Mouse (Mus musculus) neural tube, embryonic 13.5 days (tissue): Measurements from ENCODE around the gene Uqcrq. TPM values are rescaled to one million over a fixed set of nuclear protein-coding genes. Genes with fewer than 3 reads are reported as not detected.

Experiments
- ATAC-seq: fragments of 200-750 bp; cut with Nextera tagmentation; 2 replicates; pipeline ENCODE4 v1.8.0; 2017; ENCODE audit warnings: low read depth, mild to moderate bottlenecking, moderate TSS enrichment, moderate library complexity
- H3K27ac ChIP-seq: fragments of 300-500 bp; sonication (generic); replicated peaks from 2 replicates; pipeline ENCODE4 v1.5.1; 2015; ENCODE audit warnings: moderate library complexity, mild to moderate bottlenecking, inconsistent platforms
- H3K27me3 ChIP-seq: fragments of 300-500 bp; sonication (generic); 2 replicates; pipeline ENCODE4 v1.6.1; 2015; ENCODE audit warnings: mild to moderate bottlenecking, inconsistent platforms
- H3K36me3 ChIP-seq: fragments of 300-500 bp; sonication (generic); 2 replicates; pipeline ENCODE4 v1.6.1; 2015; ENCODE audit warnings: mild to moderate bottlenecking, inconsistent platforms
- H3K4me1 ChIP-seq: fragments of 300-500 bp; sonication (generic); replicated peaks from 2 replicates; pipeline ENCODE4 v1.6.1; 2015; ENCODE audit warnings: inconsistent platforms
- H3K4me2 ChIP-seq: fragments of 300-500 bp; sonication (generic); 2 replicates; pipeline ENCODE4 v1.6.1; 2015; ENCODE audit warnings: inconsistent platforms, mild to moderate bottlenecking, moderate library complexity
- H3K4me3 ChIP-seq: fragments of 300-500 bp; sonication (generic); 2 replicates; pipeline ENCODE4 v1.5.1; 2015; ENCODE audit warnings: mild to moderate bottlenecking, inconsistent platforms
- H3K9ac ChIP-seq: fragments of 300-500 bp; sonication (generic); 2 replicates; pipeline ENCODE4 v1.6.1; 2015; ENCODE audit warnings: moderate library complexity, mild to moderate bottlenecking, inconsistent platforms
- H3K9me3 ChIP-seq: fragments of 300-500 bp; sonication (generic); 2 replicates; pipeline ENCODE4 v1.6.1; 2016; ENCODE audit warnings: inconsistent platforms
- WGBS: fragments of 180-500 bp; shearing (Covaris S2); methylation state at CpG from one replicate; pipeline ENCODE4 v1.1.7; 2015; 5-methylcytosine and 5-hydroxymethylcytosine counted together
- polyA plus RNA-seq: library from polyadenylated mRNA; unstranded; fragments of >200 nt; fragmentation: Nextera tagmentation; extraction: Ambion mirVana; gene quantifications from 2 replicates; pipeline ENCODE4 v1.2.1, GENCODE M21; 2015

The Uqcrq gene
- polyA plus RNA-seq, 1 experiment from 2014 or later: 723 TPM

DNA sequence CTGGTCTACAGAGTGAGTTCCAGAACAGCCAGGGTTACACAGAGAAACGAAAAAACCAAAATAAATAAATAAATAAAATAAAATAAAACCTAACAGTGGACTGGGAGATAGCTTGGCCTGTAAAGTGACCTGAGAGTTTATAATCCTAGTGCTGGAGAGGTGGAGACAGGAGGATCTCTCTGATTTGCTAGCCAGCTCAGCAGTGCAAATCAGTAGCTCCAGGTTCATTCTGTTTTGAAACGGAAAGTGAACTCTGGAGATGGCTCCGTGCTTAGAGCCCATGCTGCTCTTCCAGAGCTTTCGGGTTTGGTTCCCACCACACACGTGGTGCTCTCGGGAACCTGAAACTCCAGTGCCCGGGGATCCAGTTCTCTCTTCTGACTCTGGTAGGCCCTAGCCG lies 17.4 kb upstream of the Uqcrq start:
- H3K27me3 ChIP-seq: 0 out of 2 replicates have a peak, but pooled peaks cover 5% of the 10 kb centered on the region
- ATAC-seq: no peak
- no peak overlapping the region for H3K4me2 ChIP-seq
- no peak overlapping the region for H3K27ac ChIP-seq
- H3K9me3 ChIP-seq: no peaks in the 10 kb centered on the region
- H3K4me3 ChIP-seq: no peak overlapping the region
- no peak overlapping the region for H3K9ac ChIP-seq
- 87% methylated on average over 8 of the region's 8 CpGs for whole genome bisulfite sequencing
- no peaks in the 10 kb centered on the region for H3K4me1 ChIP-seq
- no peaks in the 10 kb centered on the region for H3K36me3 ChIP-seq

DNA sequence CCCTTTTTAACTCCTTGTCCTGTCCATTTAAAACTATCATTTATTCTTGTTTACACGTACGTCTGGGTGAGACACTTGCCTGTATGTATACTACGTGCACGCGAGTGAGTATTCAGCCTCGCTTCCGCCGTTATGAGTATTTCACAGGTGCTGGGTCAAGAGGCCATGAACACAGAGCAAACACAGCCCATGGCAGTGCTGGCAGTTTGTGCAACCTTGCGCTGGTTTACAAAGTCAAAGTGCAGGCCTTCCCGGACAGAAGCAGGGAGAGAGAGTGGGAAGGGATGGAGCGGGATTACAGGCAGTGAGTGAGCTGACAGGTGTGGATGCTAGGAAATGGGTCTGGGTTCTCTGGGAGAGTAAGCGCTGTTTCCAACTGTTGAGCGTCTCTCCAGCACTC lies 15.6 kb upstream of the Uqcrq start:
- H3K36me3 ChIP-seq: no peaks in the 10 kb centered on the region
- H3K27me3 ChIP-seq: no peaks in the 10 kb centered on the region
- no peak overlapping the region for H3K27ac ChIP-seq
- no peak for ATAC-seq
- no peak overlapping the region for H3K4me3 ChIP-seq
- H3K9me3 ChIP-seq: no peaks in the 10 kb centered on the region
- no peak overlapping the region for H3K9ac ChIP-seq
- H3K4me1 ChIP-seq: no peaks in the 10 kb centered on the region
- WGBS: 90% methylated on average over 13 of the region's 13 CpGs
- H3K4me2 ChIP-seq: no peak overlapping the region

DNA sequence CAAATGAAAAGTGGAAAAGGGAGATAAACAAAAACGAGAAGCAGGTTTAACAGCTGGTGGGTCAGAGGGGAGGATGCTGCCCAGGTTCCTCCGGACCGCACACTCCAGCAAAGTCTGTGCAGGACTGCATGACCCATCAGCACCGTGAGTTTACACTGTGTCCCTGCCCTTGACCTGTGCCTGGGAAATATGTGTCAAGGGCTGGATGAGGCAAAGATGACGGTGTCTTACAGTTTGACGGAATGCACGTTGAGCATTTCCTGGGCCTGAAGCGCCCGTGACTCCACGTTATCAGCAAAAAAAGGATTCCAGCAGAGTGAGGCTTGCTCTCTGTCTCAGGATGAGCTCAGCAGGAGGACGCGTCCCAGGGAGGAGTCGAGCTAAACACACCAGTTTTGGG lies 14.9 kb upstream of the Uqcrq start:
- Histone ChIP-seq H3K9me3 (no peaks in the 10 kb centered on the region), H3K4me1 (no peaks in the 10 kb centered on the region), H3K4me3 (no peak overlapping the region), H3K36me3 (no peaks in the 10 kb centered on the region), H3K27me3 (no peaks in the 10 kb centered on the region), H3K4me2 (no peak overlapping the region), H3K27ac (no peak overlapping the region), H3K9ac (no peak overlapping the region)
- WGBS: 66% methylated on average over 13 of the region's 13 CpGs
- no peak for ATAC-seq

DNA sequence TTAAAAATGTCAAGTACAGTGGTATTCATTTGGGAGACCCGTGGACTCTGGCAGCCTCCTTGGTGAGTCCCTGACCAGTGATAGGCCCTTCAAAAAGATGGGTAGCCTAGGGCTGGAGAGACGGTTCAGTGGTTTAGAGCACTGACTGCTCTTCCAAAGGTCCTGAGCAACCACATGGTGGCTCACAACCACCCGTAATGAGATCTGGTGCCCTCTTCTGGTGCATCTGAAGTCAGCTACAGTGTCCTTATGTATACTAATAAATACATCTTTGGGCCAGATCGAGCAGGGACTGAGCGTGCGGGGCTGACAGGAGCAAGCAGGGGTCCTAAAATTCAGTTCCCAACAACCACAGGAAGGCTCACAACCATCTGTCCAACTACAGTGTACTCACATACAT lies 13.2 kb upstream of the Uqcrq start:
- 40% methylated on average over 6 of the region's 6 CpGs for WGBS

DNA sequence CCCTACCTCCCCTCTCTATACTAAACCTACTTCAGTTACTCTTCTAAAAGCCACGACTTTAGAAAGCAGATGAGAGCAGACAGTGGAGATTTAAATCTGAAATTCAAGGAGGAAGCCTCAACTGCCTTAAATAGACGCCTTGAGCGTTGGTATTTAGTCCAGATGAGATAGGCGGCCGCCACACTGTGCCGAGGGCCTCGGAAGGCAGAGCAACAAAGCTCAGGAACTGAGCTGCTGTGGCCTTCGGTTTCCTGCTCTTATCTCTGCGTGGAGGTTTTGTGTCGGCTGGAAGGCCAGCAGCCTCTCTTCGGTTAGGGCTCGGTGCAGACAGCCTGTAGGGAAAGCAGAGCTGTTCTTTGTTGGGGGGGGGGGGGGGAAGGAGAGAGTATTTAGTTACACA lies 11.3 kb upstream of the Uqcrq start:
- H3K9ac ChIP-seq: no peak overlapping the region
- WGBS: 60% methylated on average over 12 of the region's 12 CpGs

More for the DNA sequence above, 13.2 kb upstream of the Uqcrq start:
- Histone ChIP-seq H3K4me1 (no peaks in the 10 kb centered on the region), H3K9ac (no peak overlapping the region), H3K4me2 (no peak overlapping the region), H3K36me3 (no peaks in the 10 kb centered on the region), H3K4me3 (no peak overlapping the region), H3K27ac (no peak overlapping the region), H3K27me3 (no peaks in the 10 kb centered on the region), H3K9me3 (no peaks in the 10 kb centered on the region)
- ATAC-seq: no peak

DNA sequence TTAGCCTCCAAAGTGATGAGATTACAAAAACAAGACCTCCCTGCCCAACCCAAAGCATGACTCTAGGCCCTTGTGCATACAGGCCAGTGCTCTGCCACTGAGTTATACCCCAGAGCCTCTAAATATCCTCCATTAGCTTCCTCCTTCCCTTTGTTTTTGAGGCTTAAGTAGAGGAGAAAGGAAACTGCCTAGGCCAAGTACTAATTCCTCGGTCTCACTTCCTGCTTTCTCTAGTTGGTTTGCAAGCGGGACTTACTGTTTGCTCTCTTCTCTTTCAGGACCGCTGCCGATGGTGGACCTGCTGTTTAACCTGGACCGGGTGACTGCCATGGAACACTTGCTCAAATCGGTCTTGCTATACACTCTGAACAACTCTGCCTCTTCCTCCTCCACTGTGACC lies 5.7 kb upstream of the Uqcrq start:
- H3K4me2 ChIP-seq: no peak overlapping the region
- peaks cover 5% of the 10 kb centered on the region for H3K4me1 ChIP-seq
- no peak for ATAC-seq
- H3K36me3 ChIP-seq: no peaks in the 10 kb centered on the region
- H3K27ac ChIP-seq: no peak overlapping the region
- H3K9me3 ChIP-seq: no peaks in the 10 kb centered on the region
- no peak overlapping the region for H3K4me3 ChIP-seq
- 90% methylated on average over 6 of the region's 6 CpGs for WGBS
- no peaks in the 10 kb centered on the region for H3K27me3 ChIP-seq
- no peak overlapping the region for H3K9ac ChIP-seq

More for the DNA sequence above, 11.3 kb upstream of the Uqcrq start:
- Histone ChIP-seq H3K9me3 (no peaks in the 10 kb centered on the region), H3K27me3 (no peaks in the 10 kb centered on the region), H3K4me1 (no peaks in the 10 kb centered on the region), H3K4me2 (no peak overlapping the region), H3K4me3 (no peak overlapping the region), H3K36me3 (no peaks in the 10 kb centered on the region), H3K27ac (no peak overlapping the region)
- ATAC-seq: no peak

DNA sequence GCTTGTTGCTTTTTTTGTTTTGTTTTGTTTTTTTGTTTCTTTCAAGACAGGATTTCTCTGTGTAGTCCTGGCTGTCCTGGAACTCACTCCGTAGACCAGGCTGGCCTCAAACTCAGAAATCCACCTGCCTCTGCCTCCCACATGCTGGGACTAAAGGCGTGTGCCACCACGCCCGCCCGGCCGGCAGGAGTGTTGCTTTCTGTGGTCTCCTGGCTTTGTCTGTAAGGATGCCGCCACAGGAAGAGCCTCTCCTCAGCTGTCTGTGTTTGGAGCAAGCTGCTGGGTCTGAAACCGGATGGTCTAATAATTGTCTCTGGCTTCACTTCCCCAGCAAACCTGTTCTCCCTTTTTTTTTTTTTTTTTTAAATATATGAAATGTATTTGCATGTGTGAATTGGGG lies 4.9 kb upstream of the Uqcrq start:
- no peak overlapping the region for H3K4me2 ChIP-seq
- H3K36me3 ChIP-seq: no peaks in the 10 kb centered on the region
- no peak overlapping the region for H3K27ac ChIP-seq
- H3K9me3 ChIP-seq: no peaks in the 10 kb centered on the region
- no peak overlapping the region for H3K9ac ChIP-seq
- H3K4me1 ChIP-seq: peaks cover 7% of the 10 kb centered on the region
- no peaks in the 10 kb centered on the region for H3K27me3 ChIP-seq
- WGBS: 82% methylated on average over 8 of the region's 8 CpGs
- ATAC-seq: no peak
- H3K4me3 ChIP-seq: no peak overlapping the region

DNA sequence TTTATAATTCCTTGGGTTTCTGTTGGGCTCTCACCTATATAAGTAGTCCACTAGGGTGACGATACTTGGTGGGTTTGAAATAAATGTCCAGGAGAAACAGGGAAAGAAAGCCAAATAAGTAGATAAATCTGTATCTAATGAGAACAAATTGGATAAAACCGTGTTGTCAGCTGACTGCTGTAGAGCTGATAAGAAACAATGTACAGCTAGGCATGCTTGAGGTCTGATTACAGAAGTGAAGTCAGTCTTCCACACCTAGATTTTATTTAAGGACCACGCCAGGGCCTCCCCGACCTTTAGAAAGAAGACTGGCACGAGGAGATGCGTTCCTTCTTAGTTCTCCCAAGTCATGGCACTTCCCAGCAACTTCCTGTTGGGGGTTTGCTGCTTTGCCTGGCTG lies 2.4 kb upstream of the Uqcrq start:
- H3K9me3 ChIP-seq: no peaks in the 10 kb centered on the region
- H3K4me2 ChIP-seq: no peak overlapping the region
- 71% methylated on average over 6 of the region's 6 CpGs for WGBS
- no peak overlapping the region for H3K27ac ChIP-seq
- peaks cover 19% of the 10 kb centered on the region for H3K4me1 ChIP-seq
- H3K27me3 ChIP-seq: no peaks in the 10 kb centered on the region
- peaks cover 9% of the 10 kb centered on the region for H3K36me3 ChIP-seq
- no peak overlapping the region for H3K9ac ChIP-seq
- no peak for ATAC-seq
- H3K4me3 ChIP-seq: no peak overlapping the region

DNA sequence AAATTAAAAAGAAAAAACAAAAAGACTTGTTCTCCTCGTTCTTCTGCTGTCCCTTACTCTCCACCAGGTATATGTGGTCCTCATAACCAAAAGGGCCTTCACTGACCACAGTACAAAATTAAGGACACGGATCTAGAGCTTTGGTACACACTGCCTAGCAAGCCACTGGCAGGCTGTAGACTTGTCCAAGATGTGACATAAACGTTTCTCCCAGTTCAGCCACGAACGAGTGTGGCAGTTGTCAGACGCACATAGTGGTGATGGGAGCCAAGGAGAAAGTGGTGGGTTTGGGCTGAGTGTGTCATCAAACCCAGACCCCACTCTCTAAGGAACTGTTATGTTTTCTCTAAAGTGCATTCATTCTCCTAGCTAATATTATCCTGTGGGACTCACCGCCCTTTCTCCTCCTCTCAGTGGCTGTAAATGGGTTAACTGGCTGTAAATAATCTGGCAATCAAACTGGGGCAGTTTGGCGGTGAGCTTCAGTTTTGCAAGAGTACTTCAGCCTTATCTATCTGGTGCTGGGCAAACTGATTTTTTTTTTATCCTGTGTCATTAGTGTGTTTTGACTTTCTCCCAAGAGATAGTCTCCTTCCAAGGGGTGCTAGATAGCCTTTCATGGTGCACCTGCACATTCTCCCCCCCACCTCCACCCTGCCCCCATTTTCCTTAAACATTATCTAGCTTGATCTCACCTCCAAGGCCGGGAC lies 871 bp upstream of the Uqcrq start:
- H3K27me3 ChIP-seq: no peaks in the 10 kb centered on the region
- peak overlapping the region; percentile 86 for H3K27ac ChIP-seq
- H3K9me3 ChIP-seq: no peaks in the 10 kb centered on the region
- H3K9ac ChIP-seq: peak overlapping the region; percentile 58
- 13% methylated on average over 9 of the region's 9 CpGs for WGBS
- H3K4me2 ChIP-seq: peak overlapping the region; percentile 92
- H3K4me3 ChIP-seq: peak overlapping the region; percentile 87
- H3K36me3 ChIP-seq: peaks cover 17% of the 10 kb centered on the region
- peak; percentile 69; the same call in 1 of the 2 replicates for ATAC-seq
- H3K4me1 ChIP-seq: peaks cover 19% of the 10 kb centered on the region

DNA sequence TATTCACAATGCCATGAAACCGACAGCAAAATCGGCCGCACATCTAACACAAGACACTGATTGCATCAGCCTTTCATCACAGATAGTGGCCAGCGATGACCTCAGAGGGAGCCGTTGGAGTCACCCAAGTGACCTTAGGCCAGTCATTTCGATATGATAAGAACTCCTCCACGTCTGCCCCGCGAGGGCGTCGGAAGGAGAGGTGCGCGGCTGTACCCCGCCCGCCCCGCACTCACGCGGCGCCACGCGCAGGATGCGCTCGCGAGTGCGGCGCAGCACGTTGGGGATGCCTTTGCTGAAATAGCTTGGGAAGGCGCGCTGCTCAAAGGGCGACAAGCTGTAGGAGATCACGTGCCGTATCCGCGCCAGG lies 346 bp downstream of the Uqcrq start:
- Histone ChIP-seq H3K27me3 (no peaks in the 10 kb centered on the region), H3K36me3 (peaks cover 17% of the 10 kb centered on the region), H3K27ac (peak overlapping the region; percentile 86), H3K9ac (peak overlapping the region; percentile 93), H3K9me3 (no peaks in the 10 kb centered on the region), H3K4me2 (peak overlapping the region; percentile 92), H3K4me3 (peak overlapping the region; percentile 87), H3K4me1 (peaks cover 19% of the 10 kb centered on the region)
- ATAC-seq: peak; percentile 57; the same call in 1 of the 2 replicates
- under 1% methylated on average over 34 of the region's 34 CpGs for WGBS

DNA sequence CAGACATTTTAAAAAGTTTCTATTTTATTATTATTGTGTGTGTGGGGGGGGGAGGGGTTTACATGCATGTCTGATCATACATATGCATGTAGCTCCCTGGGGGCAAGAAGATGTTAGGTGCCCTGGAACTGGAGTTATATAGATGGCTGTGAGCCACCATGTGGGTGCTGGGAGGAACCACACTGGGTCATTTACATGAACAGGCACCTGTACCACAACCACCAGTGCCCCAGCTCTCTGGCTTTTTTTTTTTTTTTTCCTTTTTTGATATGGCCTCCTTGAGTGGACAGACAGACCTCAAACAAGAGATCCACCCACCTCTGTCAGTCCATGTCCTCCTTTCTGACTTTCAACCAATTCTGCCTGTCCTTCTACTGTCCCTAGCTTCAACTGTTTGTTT lies 1.4 kb downstream of the Uqcrq start:
- ATAC-seq: no peak
- H3K36me3 ChIP-seq: peaks cover 17% of the 10 kb centered on the region
- peaks cover 19% of the 10 kb centered on the region for H3K4me1 ChIP-seq
- peak overlapping the region; percentile 87 for H3K4me3 ChIP-seq
- peak overlapping the region; percentile 92 for H3K4me2 ChIP-seq
- no peak overlapping the region for H3K9ac ChIP-seq
- H3K9me3 ChIP-seq: no peaks in the 10 kb centered on the region
- no peaks in the 10 kb centered on the region for H3K27me3 ChIP-seq
- no peak overlapping the region for H3K27ac ChIP-seq

DNA sequence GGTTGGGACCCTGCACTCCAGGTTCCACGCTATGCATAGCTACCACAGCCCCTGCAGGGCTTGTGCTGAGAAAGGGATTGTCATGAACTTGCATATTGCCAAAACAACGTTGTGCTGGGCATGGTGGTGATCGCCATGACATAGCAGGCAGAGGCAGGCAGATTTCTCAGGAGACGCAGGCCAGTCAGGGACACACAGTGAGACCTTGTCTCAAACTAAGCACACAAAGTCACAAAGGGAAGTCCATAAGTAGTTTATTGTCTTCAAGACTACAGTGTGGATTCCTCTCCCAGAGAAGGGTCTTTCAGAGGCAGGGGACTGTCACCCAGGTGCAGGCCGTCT lies 1.9 kb downstream of the Uqcrq start:
- ATAC-seq: no peak
- Histone ChIP-seq H3K4me2 (no peak overlapping the region), H3K9me3 (no peaks in the 10 kb centered on the region), H3K36me3 (peaks cover 17% of the 10 kb centered on the region), H3K4me3 (no peak overlapping the region), H3K27ac (no peak overlapping the region), H3K4me1 (peaks cover 19% of the 10 kb centered on the region), H3K27me3 (no peaks in the 10 kb centered on the region), H3K9ac (no peak overlapping the region)
- 95% methylated on average over 5 of the region's 5 CpGs for WGBS

DNA sequence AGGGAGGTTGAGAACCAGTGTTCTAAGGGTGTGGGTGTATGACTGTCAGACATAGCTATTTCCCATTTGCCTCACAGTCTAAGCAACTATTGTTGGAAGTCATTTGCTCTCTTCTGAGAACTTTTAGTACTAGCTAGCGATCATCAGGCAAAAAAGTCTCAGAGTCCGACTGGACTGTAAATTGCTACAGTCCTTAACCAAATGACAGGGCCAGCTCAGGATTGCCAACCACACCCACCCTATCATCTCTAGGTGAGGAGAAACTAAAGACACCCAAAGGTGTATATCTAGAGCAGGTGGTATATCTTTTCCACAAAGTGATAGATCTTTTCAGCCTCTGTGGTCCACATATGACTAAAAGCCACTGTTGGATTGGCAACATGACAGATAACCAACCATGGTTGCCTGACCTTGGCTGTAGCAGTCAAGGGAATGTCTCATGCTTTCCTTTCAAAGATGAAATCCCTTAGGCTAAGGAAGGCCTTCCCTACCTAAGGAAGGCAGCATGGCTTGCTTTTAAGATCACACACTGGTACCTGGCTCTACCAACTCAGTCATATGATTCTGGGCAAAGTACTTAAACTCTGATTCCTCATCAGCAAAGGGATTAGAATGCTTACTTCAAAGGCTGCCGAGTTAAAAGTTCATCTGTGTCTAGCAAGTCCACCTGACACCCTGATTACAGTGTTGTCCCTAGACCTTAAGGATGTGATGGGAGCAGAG lies 2.5 kb downstream of the Uqcrq start:
- H3K9ac ChIP-seq: no peak overlapping the region
- H3K4me2 ChIP-seq: no peak overlapping the region
- H3K27me3 ChIP-seq: no peaks in the 10 kb centered on the region
- H3K4me3 ChIP-seq: no peak overlapping the region
- whole genome bisulfite sequencing: 92% methylated on average over 3 of the region's 3 CpGs
- H3K27ac ChIP-seq: no peak overlapping the region
- ATAC-seq: no peak
- H3K9me3 ChIP-seq: no peaks in the 10 kb centered on the region
- peaks cover 17% of the 10 kb centered on the region for H3K36me3 ChIP-seq
- peaks cover 19% of the 10 kb centered on the region for H3K4me1 ChIP-seq
